Mouse (Mus musculus): ENCODE data around the gene Clic6. TPM values are rescaled to one million over a fixed set of nuclear protein-coding genes. Genes with fewer than 3 reads are reported as not detected.

Gene Clic6
- total and polyA plus RNA-seq, 2 experiments, result 0.04 to 0.09 TPM

- H3K27me3 ChIP-seq (ENCODE audit: control insufficient read depth, insufficient read depth, low read length), result no peaks in the 10 kb centered on the region
- no peak for TF ChIP-seq POLR2A (IDR thresholded peaks at IDR 0.05; ENCODE audit: extremely low read depth, insufficient read depth, low read length)
- TF ChIP-seq CTCF (IDR thresholded peaks at IDR 0.05; ENCODE audit: low read depth, low read length), result no peak
- DNase-seq (ENCODE audit: extremely low read depth, low read depth, low spot score), result no peak
- no peaks in the 10 kb centered on the region for H3K36me3 ChIP-seq (ENCODE audit: control insufficient read depth, insufficient read depth, low read length)
- WGBS, result 66% methylated on average over 9 of the region's 9 CpGs
- no peak overlapping the region for H3K9ac ChIP-seq (ENCODE audit: low read depth, low read length)
- H3K4me3 ChIP-seq (ENCODE audit: insufficient read depth, low read depth, low read length), result no peak overlapping the region
- H3K4me1 ChIP-seq (ENCODE audit: control insufficient read depth, insufficient read depth, low read length), result no peaks in the 10 kb centered on the region
- H3K79me2 ChIP-seq (ENCODE audit: control insufficient read depth, insufficient read depth, low read length), result no peaks in the 10 kb centered on the region
- H3K27ac ChIP-seq (replicated peaks; ENCODE audit: insufficient read depth, low read depth, low read length), result no peak overlapping the region
Measured at GRCm38 (mm10) chr16:92489356-92489755, 3.8 kb downstream of the Clic6 start.

DNA sequence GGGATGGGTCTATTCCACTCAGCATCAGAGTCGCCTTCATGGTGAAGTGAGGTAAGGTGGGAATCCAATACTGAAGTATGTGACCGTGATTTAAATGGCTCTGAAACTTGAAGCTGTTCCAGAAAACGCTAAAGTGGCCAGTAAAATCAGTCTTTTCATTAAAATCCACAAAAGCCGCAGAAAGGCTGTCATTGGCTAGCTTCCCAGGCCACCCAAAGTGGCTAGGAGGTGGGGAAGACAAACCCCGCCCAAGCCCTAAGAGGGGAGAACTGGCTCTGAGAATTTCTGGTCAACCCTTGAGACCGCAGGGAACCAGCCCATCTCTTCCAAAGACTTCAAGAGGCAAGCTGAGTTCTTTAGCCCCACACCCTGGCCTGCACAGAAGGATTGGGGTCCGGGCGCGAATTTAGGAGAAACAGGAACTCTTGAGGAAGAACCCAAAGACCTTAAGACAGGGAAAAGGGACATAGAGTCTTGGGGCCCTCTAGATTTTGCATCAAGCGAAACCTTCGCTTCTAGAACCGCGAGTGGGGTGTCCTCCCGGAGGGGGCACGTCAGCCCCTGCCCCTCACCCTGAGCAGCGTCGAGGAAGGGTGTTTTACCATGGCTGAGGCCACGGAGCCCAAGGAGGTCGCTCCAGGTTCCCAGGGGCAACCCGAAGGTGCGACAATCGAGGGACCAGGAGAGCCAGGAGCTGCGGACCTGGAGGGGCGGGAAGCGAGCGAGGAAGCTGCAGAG is 12.5 kb downstream of the Clic6 start:
- no peaks in the 10 kb centered on the region for H3K4me1 ChIP-seq (ENCODE audit: control insufficient read depth, insufficient read depth, low read length)
- H3K27me3 ChIP-seq (ENCODE audit: control insufficient read depth, insufficient read depth, low read length), result peaks cover 7% of the 10 kb centered on the region
- no peak for TF ChIP-seq POLR2A (IDR thresholded peaks at IDR 0.05; ENCODE audit: extremely low read depth, insufficient read depth, low read length)
- no peak for TF ChIP-seq CTCF (IDR thresholded peaks at IDR 0.05; ENCODE audit: low read depth, low read length)
- H3K27ac ChIP-seq (replicated peaks; ENCODE audit: insufficient read depth, low read depth, low read length), result no peak overlapping the region
- H3K79me2 ChIP-seq (ENCODE audit: control insufficient read depth, insufficient read depth, low read length), result no peaks in the 10 kb centered on the region
- WGBS, result 23% methylated on average over 26 of the region's 26 CpGs
- no peak for DNase-seq (ENCODE audit: extremely low read depth, low read depth, low spot score)
- no peak overlapping the region for H3K4me3 ChIP-seq (ENCODE audit: insufficient read depth, low read depth, low read length)
- no peaks in the 10 kb centered on the region for H3K36me3 ChIP-seq (ENCODE audit: control insufficient read depth, insufficient read depth, low read length)
- H3K9ac ChIP-seq (ENCODE audit: low read depth, low read length), result no peak overlapping the region

DNA sequence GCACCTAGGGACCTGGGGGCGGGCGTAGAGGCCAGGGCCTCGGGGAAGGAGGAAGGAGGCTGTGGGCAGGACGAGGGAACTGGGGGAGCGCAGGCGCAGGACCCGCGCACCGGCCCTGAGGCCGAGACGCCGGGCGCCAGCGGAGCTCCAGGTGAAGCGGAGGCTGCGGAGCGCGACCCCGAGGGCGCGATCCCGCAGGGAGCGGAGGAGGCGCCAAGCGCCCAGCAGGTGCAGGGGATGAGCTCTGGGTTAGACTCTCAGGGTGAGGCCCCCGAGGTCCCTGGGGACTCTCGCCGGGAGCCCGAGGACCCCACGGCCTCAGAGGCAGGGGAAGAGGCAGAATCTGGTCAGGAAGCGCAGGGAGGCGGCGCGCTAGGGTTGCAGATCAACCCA is 13.0 kb downstream of the Clic6 start:
- TF ChIP-seq POLR2A (IDR thresholded peaks at IDR 0.05; ENCODE audit: extremely low read depth, insufficient read depth, low read length) (no peak), CTCF (IDR thresholded peaks at IDR 0.05; ENCODE audit: low read depth, low read length) (no peak)
- Histone ChIP-seq H3K4me1 (ENCODE audit: control insufficient read depth, insufficient read depth, low read length) (no peaks in the 10 kb centered on the region), H3K4me3 (ENCODE audit: insufficient read depth, low read depth, low read length) (no peak overlapping the region; the same call in 1 of the 2 replicates), H3K36me3 (ENCODE audit: control insufficient read depth, insufficient read depth, low read length) (no peaks in the 10 kb centered on the region), H3K27ac (replicated peaks; ENCODE audit: insufficient read depth, low read depth, low read length) (no peak overlapping the region), H3K79me2 (ENCODE audit: control insufficient read depth, insufficient read depth, low read length) (no peaks in the 10 kb centered on the region), H3K27me3 (ENCODE audit: control insufficient read depth, insufficient read depth, low read length) (peaks cover 7% of the 10 kb centered on the region), H3K9ac (ENCODE audit: low read depth, low read length) (no peak overlapping the region)
- WGBS, result 3% methylated on average over 34 of the region's 34 CpGs
- DNase-seq (ENCODE audit: extremely low read depth, low read depth, low spot score), result no peak

GRCm38 (mm10) chr16:92499324-92499723 is 13.8 kb downstream of the Clic6 start:
- H3K79me2 ChIP-seq (ENCODE audit: control insufficient read depth, insufficient read depth, low read length), result no peaks in the 10 kb centered on the region
- WGBS, result 27% methylated on average over 15 of the region's 15 CpGs
- H3K9ac ChIP-seq (ENCODE audit: low read depth, low read length), result no peak overlapping the region

GRCm38 (mm10) chr16:92500534-92500933 is 15.0 kb downstream of the Clic6 start:
- no peak for TF ChIP-seq CTCF (IDR thresholded peaks at IDR 0.05; ENCODE audit: low read depth, low read length)
- TF ChIP-seq POLR2A (IDR thresholded peaks at IDR 0.05; ENCODE audit: extremely low read depth, insufficient read depth, low read length), result no peak
- Histone ChIP-seq H3K4me3 (ENCODE audit: insufficient read depth, low read depth, low read length) (no peak overlapping the region), H3K36me3 (ENCODE audit: control insufficient read depth, insufficient read depth, low read length) (no peaks in the 10 kb centered on the region), H3K9ac (ENCODE audit: low read depth, low read length) (no peak overlapping the region), H3K27ac (replicated peaks; ENCODE audit: insufficient read depth, low read depth, low read length) (no peak overlapping the region), H3K4me1 (ENCODE audit: control insufficient read depth, insufficient read depth, low read length) (no peaks in the 10 kb centered on the region), H3K79me2 (ENCODE audit: control insufficient read depth, insufficient read depth, low read length) (no peaks in the 10 kb centered on the region), H3K27me3 (ENCODE audit: control insufficient read depth, insufficient read depth, low read length) (peaks cover 7% of the 10 kb centered on the region)
- no peak for DNase-seq (ENCODE audit: extremely low read depth, low read depth, low spot score)
- WGBS, result 72% methylated on average over 8 of the region's 8 CpGs

More at GRCm38 (mm10) chr16:92499324-92499723, 13.8 kb downstream of the Clic6 start:
- TF ChIP-seq POLR2A (IDR thresholded peaks at IDR 0.05; ENCODE audit: extremely low read depth, insufficient read depth, low read length) (no peak), CTCF (IDR thresholded peaks at IDR 0.05; ENCODE audit: low read depth, low read length) (no peak)
- no peaks in the 10 kb centered on the region for H3K4me1 ChIP-seq (ENCODE audit: control insufficient read depth, insufficient read depth, low read length)
- H3K27me3 ChIP-seq (ENCODE audit: control insufficient read depth, insufficient read depth, low read length), result peaks cover 7% of the 10 kb centered on the region
- H3K4me3 ChIP-seq (ENCODE audit: insufficient read depth, low read depth, low read length), result no peak overlapping the region
- no peak for DNase-seq (ENCODE audit: extremely low read depth, low read depth, low spot score)
- H3K36me3 ChIP-seq (ENCODE audit: control insufficient read depth, insufficient read depth, low read length), result no peaks in the 10 kb centered on the region
- no peak overlapping the region for H3K27ac ChIP-seq (replicated peaks; ENCODE audit: insufficient read depth, low read depth, low read length)

DNA sequence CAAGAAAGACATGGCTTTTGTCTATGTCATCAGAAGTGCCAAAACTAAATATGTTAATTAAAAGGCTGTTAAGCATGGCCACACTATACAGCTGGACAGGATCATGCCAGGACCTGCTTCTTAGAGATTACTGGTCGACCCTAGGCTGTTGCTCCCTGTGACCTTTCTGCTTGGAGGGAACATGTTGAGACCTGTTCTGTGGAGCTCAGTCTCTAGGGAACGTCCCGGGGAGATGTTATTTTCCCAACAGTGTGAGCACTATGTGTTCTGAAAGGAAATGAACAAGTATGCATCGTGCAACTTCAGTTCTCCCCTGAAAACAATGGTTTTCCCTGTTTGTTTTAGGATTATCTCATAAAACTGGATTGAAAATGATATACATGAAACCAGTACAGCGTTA is 17.6 kb downstream of the Clic6 start:
- Histone ChIP-seq H3K36me3 (ENCODE audit: control insufficient read depth, insufficient read depth, low read length) (no peaks in the 10 kb centered on the region), H3K9ac (ENCODE audit: low read depth, low read length) (no peak overlapping the region), H3K4me3 (ENCODE audit: insufficient read depth, low read depth, low read length) (no peak overlapping the region), H3K79me2 (ENCODE audit: control insufficient read depth, insufficient read depth, low read length) (no peaks in the 10 kb centered on the region), H3K27me3 (ENCODE audit: control insufficient read depth, insufficient read depth, low read length) (peaks cover 7% of the 10 kb centered on the region), H3K27ac (replicated peaks; ENCODE audit: insufficient read depth, low read depth, low read length) (no peak overlapping the region), H3K4me1 (ENCODE audit: control insufficient read depth, insufficient read depth, low read length) (no peaks in the 10 kb centered on the region)
- DNase-seq (ENCODE audit: extremely low read depth, low read depth, low spot score), result no peak
- TF ChIP-seq CTCF (IDR thresholded peaks at IDR 0.05; ENCODE audit: low read depth, low read length) (no peak), POLR2A (IDR thresholded peaks at IDR 0.05; ENCODE audit: extremely low read depth, insufficient read depth, low read length) (no peak)
- WGBS, result 69% methylated on average over 5 of the region's 5 CpGs

Measured in liver, adult 2 months (tissue).